Mouse (Mus musculus) cerebellum, adult 2 months (tissue): ENCODE measurements around the gene Timp2.

Source experiments
- CTCF ChIP-seq: fragments of 200-500 bp; IDR thresholded peaks from 2 replicates; pipeline ENCODE4 v1.5.1; 2011; ENCODE audit warnings: low read depth, mild to moderate bottlenecking, control low read depth, low read length, moderate library complexity, borderline replicate concordance; ENCODE audit not compliant: insufficient read depth
- POLR2A ChIP-seq: fragments of 200-500 bp; IDR thresholded peaks from 2 replicates; pipeline ENCODE4 v1.6.1; 2011; ENCODE audit warnings: low read length, control low read depth, borderline replicate concordance; ENCODE audit not compliant: insufficient read depth

DNA sequence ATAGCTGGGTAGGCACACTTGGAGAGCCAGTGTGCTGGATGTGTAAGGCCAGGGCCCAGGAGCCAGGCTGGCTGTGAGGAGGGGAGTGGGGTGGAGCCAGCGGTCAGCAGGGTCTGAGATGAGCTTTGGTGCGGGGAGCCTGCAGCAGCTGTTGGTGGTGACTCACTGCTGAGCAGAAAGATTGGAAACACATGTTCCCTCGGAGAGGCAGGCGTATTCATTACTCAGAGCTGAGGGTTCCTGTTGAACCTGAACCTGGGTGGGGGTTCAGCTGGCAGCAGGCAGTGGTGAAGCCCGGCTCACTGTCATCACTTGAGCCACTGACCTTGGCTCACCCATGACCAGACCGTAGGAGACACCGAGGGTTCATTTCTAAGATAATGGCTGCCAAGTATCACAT lies 9.6 kb upstream of the Timp2 start:
- no peak for TF ChIP-seq POLR2A
- TF ChIP-seq CTCF: no peak
